Mouse (Mus musculus) liver, postnatal 0 days (tissue): ENCODE results near the gene Gucd1.
A peak's percentile ranks its signal among the peaks of the same experiment; 100 is the strongest.
"Not testable (repeated sequence)": the region's sequence is repeated elsewhere in the genome, so short reads cannot be mapped to it uniquely, and the experiment has no call there.

Source experiments
- CTCF ChIP-seq: sonication (generic); IDR thresholded peaks from 2 replicates; pipeline ENCODE4 v1.5.1; 2016; ENCODE audit warnings: antibody characterized with exemption, low read depth
- EP300 ChIP-seq: IDR thresholded peaks from 2 replicates; pipeline ENCODE4 v1.6.1; 2016; ENCODE audit warnings: antibody characterized with exemption, low read depth, mild to moderate bottlenecking

DNA sequence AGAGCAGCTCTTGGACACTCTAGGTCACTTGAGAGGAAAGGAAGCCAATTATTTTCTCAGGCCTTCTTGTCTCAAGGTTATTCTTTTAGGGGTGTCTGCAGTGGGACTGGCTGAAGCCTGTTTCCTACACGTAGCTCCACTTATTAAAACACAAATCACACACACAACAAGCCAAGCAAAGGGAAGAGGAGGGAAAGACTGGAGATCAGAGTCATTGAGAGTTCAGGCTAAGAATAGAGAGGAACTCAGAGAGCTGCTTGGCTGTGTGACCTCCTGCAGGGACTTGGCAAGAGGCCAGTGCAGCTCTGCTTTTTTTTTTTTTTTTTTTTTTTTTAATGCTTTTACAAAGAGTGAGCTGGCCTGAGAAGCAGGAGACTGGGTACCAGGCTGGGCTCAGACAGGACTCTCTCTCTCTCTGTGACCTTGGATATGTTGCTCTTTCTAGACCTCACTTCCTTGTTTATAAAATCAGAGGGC lies 153.5 kb downstream of the Gucd1 start:
- not testable (repeated sequence) for TF ChIP-seq CTCF
- 0 out of 2 replicates have a peak, but pooled peaks have one; percentile 36 for TF ChIP-seq EP300
